Mouse (Mus musculus): ENCODE measurements around the gene Sfi1. TPM values are rescaled to one million over a fixed set of nuclear protein-coding genes. Genes with fewer than 3 reads are reported as not detected.
A peak's percentile ranks its signal among the peaks of the same experiment; 100 is the strongest.
"Not testable (repeated sequence)": the region's sequence is repeated elsewhere in the genome, so short reads cannot be mapped to it uniquely, and the experiment has no call there.

Gene Sfi1
- polyA plus RNA-seq, 1 experiment from 2014 or later = 15.8 TPM

- H3K9ac ChIP-seq; ATAC-seq (ENCODE audit: insufficient number of reproducible peaks, low FRiP score, low TSS enrichment, low read depth); H3K4me2 ChIP-seq; H3K27ac ChIP-seq; H3K36me3 ChIP-seq; H3K27me3 ChIP-seq; H3K4me1 ChIP-seq; H3K4me3 ChIP-seq: not testable (repeated sequence)
- 86% methylated on average over 2 of the region's 3 CpGs for WGBS
- H3K9me3 ChIP-seq = peaks cover 13% of the 10 kb centered on the region
These were observed 36.3 kb downstream of the Sfi1 start for GRCm38 (mm10) chr11:3156991-3157390.

GRCm38 (mm10) chr11:3153666-3154397 is 39.4 kb downstream of the Sfi1 start:
- not testable (repeated sequence) for H3K9ac ChIP-seq, H3K4me3 ChIP-seq, H3K36me3 ChIP-seq, H3K4me2 ChIP-seq, H3K27ac ChIP-seq, H3K4me1 ChIP-seq, H3K27me3 ChIP-seq
- 72% methylated on average over 1 of the region's 1 CpGs for WGBS
- ATAC-seq (ENCODE audit: insufficient number of reproducible peaks, low FRiP score, low TSS enrichment, low read depth) = peak; percentile 57
- peaks cover 19% of the 10 kb centered on the region for H3K9me3 ChIP-seq

GRCm38 (mm10) chr11:3151358-3151757 is 41.9 kb downstream of the Sfi1 start:
- not testable (repeated sequence) for H3K36me3 ChIP-seq, H3K27ac ChIP-seq, H3K27me3 ChIP-seq, H3K4me1 ChIP-seq, H3K9ac ChIP-seq, H3K4me3 ChIP-seq, H3K4me2 ChIP-seq
- peaks cover 16% of the 10 kb centered on the region for H3K9me3 ChIP-seq
- WGBS = 89% methylated on average over 4 of the region's 4 CpGs
- ATAC-seq (ENCODE audit: insufficient number of reproducible peaks, low FRiP score, low TSS enrichment, low read depth) = peak; percentile 7; the same call in 1 of the 2 replicates

GRCm38 (mm10) chr11:3150677-3151003 is 42.6 kb downstream of the Sfi1 start:
- H3K4me1 ChIP-seq; H3K27ac ChIP-seq; H3K4me2 ChIP-seq; H3K4me3 ChIP-seq; H3K9ac ChIP-seq; H3K36me3 ChIP-seq; H3K27me3 ChIP-seq; ATAC-seq (ENCODE audit: insufficient number of reproducible peaks, low FRiP score, low TSS enrichment, low read depth): not testable (repeated sequence)
- peaks cover 16% of the 10 kb centered on the region for H3K9me3 ChIP-seq
- 97% methylated on average over 12 of the region's 12 CpGs for WGBS

DNA sequence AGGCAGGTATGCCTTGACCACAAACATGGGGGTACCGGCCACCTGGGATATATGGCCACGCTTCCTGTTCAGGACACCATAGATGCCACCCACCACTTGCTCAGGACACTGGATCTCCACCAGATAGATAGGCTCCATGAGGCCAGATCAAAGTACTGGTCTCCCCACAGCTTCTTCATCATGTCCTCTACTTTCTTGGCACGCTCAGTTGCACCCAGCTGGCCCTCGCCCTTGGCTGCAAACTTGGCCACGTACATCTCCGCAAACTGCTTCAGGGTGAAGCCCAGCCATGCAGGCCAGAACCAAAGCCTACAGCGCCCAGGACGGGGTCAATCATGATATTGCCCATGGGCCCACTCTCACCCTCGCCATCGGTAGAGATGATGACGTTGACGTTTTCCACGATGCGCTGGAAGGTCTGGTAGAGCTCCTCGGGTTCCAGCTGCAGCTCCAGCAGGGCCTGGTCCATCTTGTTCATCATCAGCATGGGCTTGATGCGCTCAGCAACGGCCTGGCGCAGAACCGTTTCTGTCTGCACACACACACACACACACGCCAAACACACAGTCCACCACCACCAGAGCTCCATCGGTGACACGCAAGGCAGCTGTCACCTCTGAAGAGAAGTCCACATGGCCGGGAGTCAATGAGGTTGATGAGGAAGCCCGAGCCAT is 43.1 kb downstream of the Sfi1 start:
- H3K4me2 ChIP-seq; H3K9ac ChIP-seq; H3K36me3 ChIP-seq; H3K4me1 ChIP-seq; ATAC-seq (ENCODE audit: insufficient number of reproducible peaks, low FRiP score, low TSS enrichment, low read depth); H3K27ac ChIP-seq; H3K27me3 ChIP-seq; H3K4me3 ChIP-seq: not testable (repeated sequence)
- peaks cover 16% of the 10 kb centered on the region for H3K9me3 ChIP-seq
- WGBS = 95% methylated on average over 24 of the region's 24 CpGs

DNA sequence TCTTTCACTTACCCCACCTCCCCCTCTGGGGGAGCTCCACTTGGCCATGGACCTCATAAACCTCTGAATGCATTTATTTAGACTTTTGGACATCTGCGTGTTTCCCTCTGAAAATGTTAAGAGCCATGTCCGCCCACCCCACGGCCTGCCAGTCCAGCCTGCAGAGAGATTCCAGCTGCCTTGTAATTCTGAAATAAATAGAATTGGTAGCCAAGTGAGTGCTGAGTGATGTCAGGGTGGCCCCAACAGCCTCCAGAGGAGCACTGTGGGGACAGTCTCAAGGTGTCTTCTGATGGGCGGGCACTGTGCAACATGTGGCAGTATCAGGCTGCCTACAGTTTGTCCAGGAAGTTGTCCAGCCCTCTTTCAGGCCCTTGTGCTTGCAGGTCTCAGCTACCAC is 43.8 kb downstream of the Sfi1 start:
- not testable (repeated sequence) for H3K4me1 ChIP-seq

DNA sequence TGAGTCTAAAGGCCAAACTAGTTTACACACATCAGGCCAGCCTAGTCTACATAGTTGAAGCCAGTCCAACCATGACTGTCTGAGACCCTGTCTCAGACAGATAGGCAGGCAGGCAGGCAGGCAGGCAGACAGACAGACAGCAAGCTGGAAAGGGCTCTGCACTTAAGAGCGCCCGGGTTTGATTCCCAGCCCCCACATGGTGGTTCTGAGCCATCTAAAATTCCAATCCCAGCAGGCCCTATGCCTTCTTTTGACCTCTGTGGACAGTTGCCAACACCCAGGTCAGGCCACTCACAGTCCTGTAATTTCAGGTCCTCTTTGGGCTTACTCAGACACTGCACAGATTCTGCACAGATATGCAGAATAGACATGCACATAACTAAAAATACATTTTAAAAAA is 46.5 kb downstream of the Sfi1 start:
- not testable (repeated sequence) for H3K9ac ChIP-seq; H3K4me2 ChIP-seq; H3K4me1 ChIP-seq; H3K27ac ChIP-seq; H3K36me3 ChIP-seq; ATAC-seq (ENCODE audit: insufficient number of reproducible peaks, low FRiP score, low TSS enrichment, low read depth); H3K27me3 ChIP-seq; H3K4me3 ChIP-seq
- 86% methylated on average over 2 of the region's 2 CpGs for WGBS
- H3K9me3 ChIP-seq = peaks cover 13% of the 10 kb centered on the region

More for the DNA sequence above, 43.8 kb downstream of the Sfi1 start:
- not testable (repeated sequence) for H3K4me3 ChIP-seq; H3K27ac ChIP-seq; H3K9ac ChIP-seq; H3K36me3 ChIP-seq; H3K4me2 ChIP-seq; ATAC-seq (ENCODE audit: insufficient number of reproducible peaks, low FRiP score, low TSS enrichment, low read depth); H3K27me3 ChIP-seq
- WGBS = 91% methylated on average over 4 of the region's 4 CpGs
- peaks cover 16% of the 10 kb centered on the region for H3K9me3 ChIP-seq

- peaks cover 13% of the 10 kb centered on the region for H3K9me3 ChIP-seq
- not testable (repeated sequence) for H3K9ac ChIP-seq; ATAC-seq (ENCODE audit: insufficient number of reproducible peaks, low FRiP score, low TSS enrichment, low read depth); H3K4me1 ChIP-seq; H3K36me3 ChIP-seq; H3K4me2 ChIP-seq; H3K27ac ChIP-seq; H3K4me3 ChIP-seq; H3K27me3 ChIP-seq
- 78% methylated on average over 9 of the region's 9 CpGs for WGBS
These were observed 47.7 kb downstream of the Sfi1 start for GRCm38 (mm10) chr11:3145359-3146165.

DNA sequence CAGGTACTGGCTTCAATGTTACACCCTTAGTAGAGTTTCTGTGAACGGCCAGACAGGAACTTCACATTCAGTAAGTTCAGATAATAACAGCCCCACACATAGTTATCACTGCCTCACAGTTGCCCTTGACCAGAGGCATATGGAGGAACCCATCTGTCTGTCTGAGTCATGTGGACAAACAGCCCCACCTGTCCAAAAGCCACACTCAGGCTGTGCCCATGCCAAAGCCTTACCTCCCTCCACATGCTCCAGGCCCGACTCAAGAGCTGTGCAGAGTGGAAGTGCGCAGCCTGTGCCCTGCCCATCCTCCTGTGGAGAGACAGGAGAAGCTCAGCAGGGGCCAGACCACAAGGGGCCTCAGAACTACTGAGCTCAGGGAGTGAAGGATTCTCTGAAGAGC is 49.3 kb downstream of the Sfi1 start:
- H3K27ac ChIP-seq; H3K4me1 ChIP-seq; H3K4me3 ChIP-seq; H3K36me3 ChIP-seq; H3K9me3 ChIP-seq; H3K4me2 ChIP-seq; H3K9ac ChIP-seq; ATAC-seq (ENCODE audit: insufficient number of reproducible peaks, low FRiP score, low TSS enrichment, low read depth); H3K27me3 ChIP-seq: not testable (repeated sequence)
- 65% methylated on average over 3 of the region's 3 CpGs for WGBS

GRCm38 (mm10) chr11:3142413-3142812 is 50.9 kb downstream of the Sfi1 start:
- H3K9ac ChIP-seq, H3K4me2 ChIP-seq: not testable (repeated sequence)
- 85% methylated on average over 4 of the region's 5 CpGs for WGBS

DNA sequence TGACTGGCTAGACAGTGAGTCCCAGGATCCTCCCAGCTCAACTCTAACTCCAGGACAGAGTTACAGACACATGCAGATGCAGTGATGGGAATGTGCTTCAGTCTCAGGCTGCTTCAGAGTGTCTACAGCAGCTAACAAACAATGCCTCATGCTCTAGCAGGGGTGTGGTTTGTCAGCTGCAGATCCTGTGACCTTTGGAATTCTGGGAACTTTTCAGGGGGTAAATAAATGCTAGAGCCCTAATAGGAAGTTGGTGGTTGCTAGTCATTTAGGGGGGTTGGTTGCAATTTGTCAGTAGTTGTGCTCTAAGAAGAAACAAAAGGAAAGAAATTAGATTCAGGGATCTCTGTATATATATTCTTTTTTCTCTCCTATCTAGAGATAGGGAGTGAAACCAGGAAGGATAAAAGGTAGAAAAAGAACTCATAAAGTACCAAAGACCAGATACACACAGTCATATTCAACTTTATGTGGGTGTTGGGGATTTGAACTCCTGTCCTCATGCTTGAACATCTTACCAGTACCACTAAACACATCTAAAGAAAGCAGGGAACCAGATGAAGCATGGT is 52.2 kb downstream of the Sfi1 start:
- peaks cover 18% of the 10 kb centered on the region for H3K9me3 ChIP-seq
- not testable (repeated sequence) for H3K4me3 ChIP-seq; H3K4me1 ChIP-seq; H3K27ac ChIP-seq; ATAC-seq (ENCODE audit: insufficient number of reproducible peaks, low FRiP score, low TSS enrichment, low read depth); H3K4me2 ChIP-seq; H3K36me3 ChIP-seq; H3K27me3 ChIP-seq; H3K9ac ChIP-seq

More at GRCm38 (mm10) chr11:3142413-3142812, 50.9 kb downstream of the Sfi1 start:
- not testable (repeated sequence) for H3K4me3 ChIP-seq, H3K4me1 ChIP-seq, H3K27me3 ChIP-seq, H3K27ac ChIP-seq, H3K36me3 ChIP-seq
- H3K9me3 ChIP-seq = peaks cover 15% of the 10 kb centered on the region
- ATAC-seq (ENCODE audit: insufficient number of reproducible peaks, low FRiP score, low TSS enrichment, low read depth) = peak; percentile 69

- not testable (repeated sequence) for H3K4me3 ChIP-seq; H3K4me2 ChIP-seq; H3K4me1 ChIP-seq; H3K27ac ChIP-seq; ATAC-seq (ENCODE audit: insufficient number of reproducible peaks, low FRiP score, low TSS enrichment, low read depth); H3K36me3 ChIP-seq; H3K27me3 ChIP-seq; H3K9ac ChIP-seq
- peaks cover 18% of the 10 kb centered on the region for H3K9me3 ChIP-seq
- 77% methylated on average over 2 of the region's 2 CpGs for WGBS
These were observed 54.9 kb downstream of the Sfi1 start for GRCm38 (mm10) chr11:3138323-3138722.
